Mouse (Mus musculus) small intestine, adult 2 months (tissue): ENCODE results near the gene Aspg.

Experiments
- CTCF ChIP-seq: fragments of 200-500 bp; IDR thresholded peaks from 2 replicates; pipeline ENCODE4 v1.5.1; 2012; ENCODE audit warnings: low read depth, mild to moderate bottlenecking, control low read depth, inconsistent platforms, low read length, moderate library complexity, mixed read lengths; ENCODE audit not compliant: insufficient replicate concordance, insufficient read length; ENCODE audit errors: extremely low read depth
- POLR2A ChIP-seq: fragments of 200-500 bp; IDR thresholded peaks from 2 replicates; pipeline ENCODE4 v1.6.1; 2012; ENCODE audit warnings: low read depth, mild to moderate bottlenecking, control low read depth, inconsistent platforms, low read length, moderate library complexity

- TF ChIP-seq CTCF (no peak), POLR2A (no peak)
These were observed 37.3 kb downstream of the Aspg start for GRCm38 (mm10) chr12:112143833-112144201.
